Mouse (Mus musculus) T-cell, adult 66 days (primary cell): ENCODE measurements around the gene Rimbp3. TPM values are rescaled to one million over a fixed set of nuclear protein-coding genes. Genes with fewer than 3 reads are reported as not detected.

Source experiments
- total RNA-seq, 2 experiments: library from RNA; stranded (reverse); gene quantifications; 3 replicates in 1 of 2; 4 replicates in 1 of 2; pipeline ENCODE4 v1.2.4; 2023

Rimbp3 gene
- under 1 TPM; 0.09 to 0.17 TPM for total RNA-seq

GRCm38 (mm10) chr16:17208389-17209361 lies at the start of gene Rimbp3:
Gene Rimbp3, plus strand, starts transcription at chr16:17208603.

GRCm38 (mm10) chr16:17202549-17202948 lies 5.9 kb upstream of the Rimbp3 start, which contains the start of gene Ube2l3:
Gene Ube2l3, minus strand, starts transcription at chr16:17202649.

GRCm38 (mm10) chr16:17232794-17233701 lies 24.6 kb downstream of the Rimbp3 start, which contains the start of gene Hic2:
Gene Hic2, plus strand, starts transcription at chr16:17233572.

Other genes starting within 250 kb of the Rimbp3 start
- 100 to 1,000 TPM; 174 to 190 TPM for gene Mapk1, start 225.2 kb upstream of the Rimbp3 start, total RNA-seq
- 1 to 10 TPM; 2.6 to 4.3 TPM for gene Ypel1, start 138.9 kb upstream of the Rimbp3 start, total RNA-seq
- gene Ppil2, start 97.3 kb upstream of the Rimbp3 start, total RNA-seq, result 100 to 1,000 TPM; 128 to 139 TPM
- gene 2610318N02Rik, start 83.4 kb upstream of the Rimbp3 start, total RNA-seq, result 1 to 10 TPM; 6.9 to 9.6 TPM
- gene Sdf2l1, start 76.2 kb upstream of the Rimbp3 start, total RNA-seq, result 10 to 100 TPM; 12.5 to 19.3 TPM
- gene Ydjc, start 64.0 kb upstream of the Rimbp3 start, total RNA-seq, result 1 to 10 TPM; 4.2 to 7.8 TPM
- 1 to 10 TPM; 2.0 to 2.2 TPM for gene Ccdc116, start 61.4 kb upstream of the Rimbp3 start, total RNA-seq
- gene Ube2l3, start 6.0 kb upstream of the Rimbp3 start, total RNA-seq, result 100 to 1,000 TPM; 102 to 107 TPM
- 1 to 10 TPM; 3.0 to 4.1 TPM for gene Hic2, start 25.0 kb downstream of the Rimbp3 start, total RNA-seq
- 10 to 100 TPM; 29.1 to 30.4 TPM for gene Tmem191c, start 67.5 kb downstream of the Rimbp3 start, total RNA-seq
- not detected for gene Serpind1, start 122.8 kb downstream of the Rimbp3 start, total RNA-seq
- gene Snap29, start 197.4 kb downstream of the Rimbp3 start, total RNA-seq, result 10 to 100 TPM; 18.6 to 23.2 TPM
- 100 to 1,000 TPM; 120 to 132 TPM for gene Pi4ka, start 197.7 kb downstream of the Rimbp3 start, total RNA-seq
- 10 to 100 TPM; 51.8 to 59.1 TPM for gene Crkl, start 243.4 kb downstream of the Rimbp3 start, total RNA-seq